Mouse (Mus musculus): ENCODE data around the gene Gdpd3.
"Not testable (repeated sequence)": the region's sequence is repeated elsewhere in the genome, so short reads cannot be mapped to it uniquely, and the experiment has no call there.

The Gdpd3 gene

GRCm38 (mm10) chr7:126766201-126766600 lies at the start of gene Gdpd3:
TSS of gene Gdpd3 (plus strand) at chr7:126766334.
- DNase-seq (ENCODE audit: low spot score): no peak

GRCm38 (mm10) chr7:126717566-126717965 lies 48.6 kb upstream of the Gdpd3 start:
- DNase-seq (ENCODE audit: low spot score): no peak

GRCm38 (mm10) chr7:126718787-126719337 lies 47.3 kb upstream of the Gdpd3 start:
- no peak for DNase-seq (ENCODE audit: low spot score)

- DNase-seq (ENCODE audit: low spot score): no peak
These were observed 44.5 kb upstream of the Gdpd3 start for GRCm38 (mm10) chr7:126721635-126722034.

GRCm38 (mm10) chr7:126725077-126725476 lies 41.1 kb upstream of the Gdpd3 start:
- DNase-seq (ENCODE audit: low spot score): no peak

GRCm38 (mm10) chr7:126725667-126726066 lies 40.5 kb upstream of the Gdpd3 start:
- no peak for DNase-seq (ENCODE audit: low spot score)

DNA sequence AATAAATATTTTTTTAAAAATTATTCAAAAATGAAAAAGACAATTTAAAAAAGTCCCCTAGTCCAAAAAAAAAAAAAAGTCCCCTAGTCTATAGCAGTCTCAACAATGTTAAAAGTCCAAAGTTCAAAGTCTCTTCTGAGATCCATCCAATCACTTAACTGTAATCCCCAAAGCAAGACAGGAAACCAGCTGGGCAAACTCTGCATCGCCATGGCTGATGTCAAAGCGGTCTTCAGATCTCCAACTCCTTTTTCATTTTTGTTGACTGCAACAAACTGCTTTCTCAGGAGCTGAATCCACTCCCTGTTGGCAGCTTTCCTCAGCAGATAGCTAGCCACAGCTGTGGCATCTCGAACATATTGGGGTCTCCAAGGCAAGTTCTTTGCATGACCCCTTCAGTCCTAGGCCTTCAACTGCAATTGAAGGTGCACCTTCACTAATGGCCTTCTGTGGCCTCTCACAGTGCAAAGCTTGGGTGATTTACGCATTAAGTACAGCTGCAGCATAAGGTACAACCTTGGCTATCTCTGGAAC lies 35.8 kb upstream of the Gdpd3 start:
- DNase-seq (ENCODE audit: low spot score): not testable (repeated sequence)

- DNase-seq (ENCODE audit: low spot score): no peak
These were observed 30.0 kb upstream of the Gdpd3 start for GRCm38 (mm10) chr7:126736122-126736521.

GRCm38 (mm10) chr7:126739551-126739950 lies 26.6 kb upstream of the Gdpd3 start:
- no peak for DNase-seq (ENCODE audit: low spot score)

- DNase-seq (ENCODE audit: low spot score): no peak
These were observed 25.9 kb upstream of the Gdpd3 start for GRCm38 (mm10) chr7:126740132-126740735.

DNA sequence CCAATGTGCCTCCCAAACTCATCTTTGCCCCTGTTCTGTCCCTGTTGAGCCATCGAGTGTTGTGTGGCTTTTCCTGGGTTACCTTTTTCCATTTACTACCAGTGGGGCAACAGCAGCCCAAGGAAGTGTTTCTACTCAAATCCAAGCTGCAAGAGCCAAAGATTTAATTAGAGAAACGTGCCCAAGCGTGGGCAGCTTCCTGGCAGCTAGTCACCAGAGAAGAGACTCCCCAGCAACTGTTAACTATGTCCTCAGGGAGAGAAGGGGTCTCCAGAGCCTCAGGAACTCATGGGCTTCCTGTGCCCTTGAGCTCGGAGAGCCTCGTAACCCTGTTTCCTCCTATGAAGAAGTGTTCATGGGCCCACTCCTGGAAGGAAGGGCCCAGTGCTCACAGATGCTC lies 25.2 kb upstream of the Gdpd3 start:
- DNase-seq (ENCODE audit: low spot score): no peak

DNA sequence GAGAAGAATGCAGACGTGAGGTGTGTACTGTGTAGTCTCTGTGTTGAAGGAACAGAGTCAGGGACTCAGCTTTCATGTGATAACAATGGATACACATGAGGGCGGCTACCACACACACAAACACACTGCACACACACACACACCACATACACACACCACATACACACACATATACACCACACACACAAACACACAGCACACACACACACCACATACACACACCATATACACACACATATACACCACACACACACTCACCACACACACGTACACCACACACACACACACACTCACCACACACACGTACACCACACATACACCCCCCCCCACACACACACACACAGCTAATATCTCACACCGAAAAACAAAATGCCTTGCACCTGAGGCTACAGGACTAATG lies 24.7 kb upstream of the Gdpd3 start:
- no peak for DNase-seq (ENCODE audit: low spot score)

- DNase-seq (ENCODE audit: low spot score): no peak
These were observed 24.1 kb upstream of the Gdpd3 start for GRCm38 (mm10) chr7:126741964-126742482.

DNA sequence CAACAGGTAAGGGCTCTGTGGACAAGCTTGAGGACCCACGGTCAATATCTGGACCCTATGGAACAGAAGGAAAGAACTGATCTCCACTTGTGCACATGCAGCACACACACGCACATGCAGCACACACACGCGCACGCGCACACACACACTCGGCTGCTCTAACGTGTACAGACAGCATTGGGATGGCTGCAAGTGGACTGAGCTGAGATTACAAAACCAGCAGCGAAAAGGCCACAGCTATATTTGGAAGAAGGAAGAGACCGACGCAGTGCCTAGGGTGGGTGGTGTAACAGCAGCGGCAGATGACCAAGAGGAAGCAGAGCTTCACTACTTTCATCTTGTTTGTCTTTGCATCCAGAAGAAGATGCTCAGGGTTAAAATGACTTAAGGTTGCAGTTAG lies 20.1 kb upstream of the Gdpd3 start:
- no peak for DNase-seq (ENCODE audit: low spot score)

DNA sequence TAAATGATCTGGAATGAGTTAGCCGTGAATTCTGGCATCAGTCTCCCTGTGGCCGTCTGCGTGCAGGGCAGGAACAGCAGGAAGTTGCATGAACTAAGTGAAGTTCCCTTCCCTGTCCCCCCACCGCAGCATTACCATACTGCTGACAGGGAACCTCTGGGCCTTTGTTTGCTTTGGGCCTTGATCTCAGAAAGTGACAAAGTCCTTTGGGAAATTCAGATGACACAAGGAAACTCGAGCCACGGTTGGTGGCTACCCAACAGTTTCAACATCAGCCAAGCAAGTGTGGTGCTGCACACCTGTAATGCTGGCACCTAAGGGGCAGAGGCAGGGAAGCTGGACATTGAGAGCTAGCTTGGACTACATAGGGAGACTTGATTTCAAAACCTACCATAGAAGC lies 19.3 kb upstream of the Gdpd3 start:
- no peak for DNase-seq (ENCODE audit: low spot score)

GRCm38 (mm10) chr7:126748824-126749223 lies 17.3 kb upstream of the Gdpd3 start:
- no peak for DNase-seq (ENCODE audit: low spot score)

DNA sequence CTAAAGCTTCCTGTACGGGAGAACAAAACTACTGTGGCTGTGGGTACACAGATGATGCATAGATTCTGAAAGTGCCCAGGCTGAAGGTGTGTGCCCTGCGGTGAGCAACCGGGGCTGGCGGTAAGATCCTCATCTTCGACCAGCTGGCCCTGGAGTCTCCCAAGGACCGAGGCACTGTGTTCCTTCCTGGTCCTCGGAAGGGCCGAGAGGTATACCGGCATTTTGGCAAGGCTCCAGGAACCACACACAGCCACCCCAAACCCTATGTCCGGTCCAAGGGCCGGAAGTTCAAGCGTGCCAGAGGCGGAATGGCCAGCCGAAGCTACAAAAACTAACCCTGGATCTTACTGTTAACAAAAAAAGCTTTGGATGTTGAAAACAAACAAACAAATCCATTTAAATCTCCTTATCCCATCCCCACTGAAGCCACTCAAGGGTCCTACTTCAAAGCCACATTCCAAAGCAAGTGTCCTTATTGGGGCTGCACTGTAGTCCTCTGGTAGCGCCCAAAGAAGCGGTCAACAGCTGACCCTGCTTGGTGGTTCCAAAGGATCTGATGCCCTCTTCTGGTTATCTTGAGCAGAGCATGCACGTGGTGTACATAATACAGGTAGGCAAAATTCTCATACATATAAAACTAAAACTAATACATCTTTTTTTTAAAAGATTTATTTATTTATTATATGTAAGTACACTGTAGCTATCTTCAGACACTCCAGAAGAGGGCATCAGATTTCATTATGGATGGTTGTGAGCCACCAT lies 16.4 kb upstream of the Gdpd3 start:
- no peak for DNase-seq (ENCODE audit: low spot score)

GRCm38 (mm10) chr7:126754866-126755265 lies 11.3 kb upstream of the Gdpd3 start:
- DNase-seq (ENCODE audit: low spot score): peak; percentile 67

DNA sequence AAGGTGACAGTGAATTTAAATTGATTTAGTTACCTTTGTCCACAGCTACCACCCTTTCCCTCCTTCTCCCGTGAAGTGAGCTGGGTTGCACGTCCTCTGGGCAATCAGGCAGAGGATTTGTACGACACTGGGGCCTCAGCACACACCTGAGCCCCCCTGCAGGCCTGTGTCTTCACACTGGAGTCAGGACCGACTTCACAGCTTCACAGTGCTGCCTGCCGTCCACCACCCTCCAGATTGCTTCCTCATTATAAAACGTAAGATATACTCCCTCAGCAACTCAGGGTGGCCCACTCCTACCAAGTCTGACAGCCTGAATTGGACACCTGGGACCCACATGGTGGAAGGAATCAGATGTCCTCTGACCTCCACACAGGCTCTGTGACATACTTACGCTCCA lies 7.6 kb upstream of the Gdpd3 start:
- DNase-seq (ENCODE audit: low spot score): no peak

GRCm38 (mm10) chr7:126759050-126759671 lies 7.0 kb upstream of the Gdpd3 start, which contains the start of gene Mapk3:
TSS of gene Mapk3 (plus strand) at chr7:126759601.
- peak; percentile 87 for DNase-seq (ENCODE audit: low spot score)

DNA sequence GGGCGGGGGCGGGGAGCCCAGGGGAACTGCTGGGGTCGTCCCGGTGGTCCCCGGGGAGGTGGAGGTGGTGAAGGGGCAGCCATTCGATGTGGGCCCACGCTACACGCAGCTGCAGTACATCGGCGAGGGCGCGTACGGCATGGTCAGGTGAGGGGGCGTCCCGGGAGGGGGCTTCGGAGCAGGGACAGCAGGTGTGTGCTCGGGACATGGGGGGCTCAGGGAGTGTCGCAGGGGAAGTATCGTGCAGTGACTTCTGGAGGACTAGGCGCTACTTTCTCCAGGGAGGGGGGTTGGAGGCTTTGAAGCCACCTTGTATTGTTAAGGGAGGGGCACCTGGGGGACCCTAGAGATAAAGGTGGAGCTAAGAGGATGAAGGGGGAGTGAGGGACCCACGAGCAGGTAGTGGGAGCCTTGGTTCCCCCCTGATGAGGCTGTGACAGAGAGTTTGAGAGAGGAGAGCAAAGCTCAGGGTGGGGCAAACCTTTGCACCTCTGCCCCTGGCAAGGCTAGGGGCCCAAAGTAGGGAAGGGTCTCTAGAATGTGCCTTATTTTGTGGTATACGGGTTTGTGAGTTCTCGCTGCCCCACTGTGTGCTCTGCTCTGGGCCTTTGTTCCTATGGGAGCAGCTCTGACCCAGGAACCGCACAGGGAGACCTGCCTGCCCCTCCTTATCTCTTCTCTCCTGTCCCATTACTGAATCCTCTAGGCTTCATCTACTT lies 6.3 kb upstream of the Gdpd3 start:
- no peak for DNase-seq (ENCODE audit: low spot score)

- no peak for DNase-seq (ENCODE audit: low spot score)
These were observed 5.7 kb upstream of the Gdpd3 start for GRCm38 (mm10) chr7:126760391-126760802.

All from spleen, adult 12 weeks (tissue).